Mouse (Mus musculus) MN1 (cell line): Measurements from ENCODE around the gene Ice2.

Experiments used
- DNase-seq: peaks from one replicate; pipeline ENCODE4 v3.0.0-alpha.2; 2016; ENCODE audit warnings: low spot score

Gene Ice2

DNA sequence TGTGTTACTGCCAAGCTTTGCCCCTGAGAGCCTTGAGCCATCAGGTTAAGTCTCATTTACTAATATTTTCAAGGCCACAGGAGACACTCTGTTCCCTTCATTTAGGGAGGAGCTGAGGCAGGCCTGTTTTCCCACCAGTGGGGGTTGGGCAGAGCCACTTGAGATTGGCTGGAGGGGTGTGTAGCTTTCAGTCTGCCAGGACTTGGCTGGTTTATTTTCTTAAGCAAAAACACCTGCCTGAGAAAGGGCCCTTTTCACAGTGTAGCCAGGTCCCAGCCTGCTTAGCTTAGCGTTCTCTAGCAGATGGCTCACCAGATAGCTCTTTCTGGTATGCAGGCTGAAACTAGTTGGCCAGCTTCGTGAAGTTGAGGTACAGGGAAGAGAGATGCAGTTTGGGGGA, 61.3 kb downstream of the Ice2 start:
- DNase-seq = peak; percentile 59

DNA sequence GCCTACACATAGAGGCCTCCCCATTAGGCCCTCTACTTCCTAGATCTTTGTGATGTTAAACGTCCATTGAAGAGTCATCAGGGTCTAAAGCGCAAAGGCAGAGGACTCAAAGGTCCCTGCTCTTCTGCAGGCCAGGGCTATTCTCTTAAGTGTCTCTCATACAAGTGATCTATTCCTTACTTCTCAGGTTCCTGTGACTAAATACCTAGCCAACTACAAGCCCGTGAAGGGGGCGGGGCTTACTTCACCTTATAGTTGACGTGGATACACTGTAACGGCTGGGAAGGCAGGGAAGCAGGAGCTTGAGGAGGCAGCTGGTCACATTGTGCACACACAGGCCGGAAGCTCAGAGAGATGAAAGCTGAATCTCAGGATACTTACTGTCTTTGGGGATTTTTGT, 62.2 kb downstream of the Ice2 start:
- DNase-seq = no peak

DNA sequence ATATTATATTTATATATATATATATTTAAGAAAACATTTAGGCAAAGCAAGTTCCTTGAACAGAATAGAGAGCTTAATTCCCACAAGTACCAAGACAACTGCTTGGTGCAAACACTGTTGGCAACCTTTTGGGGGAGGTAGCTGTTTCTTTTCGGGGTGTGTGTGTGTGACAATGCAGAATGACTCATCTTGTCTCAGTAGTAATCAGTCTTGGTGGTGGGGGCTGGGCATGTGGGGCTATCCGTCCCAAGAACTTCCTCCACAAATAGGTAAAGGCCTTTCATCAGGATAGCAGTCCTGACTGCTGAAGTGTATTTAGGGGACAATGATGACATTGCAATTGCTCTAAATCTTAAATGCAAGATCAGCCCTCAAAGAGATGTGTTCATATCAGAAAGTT, 65.3 kb downstream of the Ice2 start:
- no peak for DNase-seq

DNA sequence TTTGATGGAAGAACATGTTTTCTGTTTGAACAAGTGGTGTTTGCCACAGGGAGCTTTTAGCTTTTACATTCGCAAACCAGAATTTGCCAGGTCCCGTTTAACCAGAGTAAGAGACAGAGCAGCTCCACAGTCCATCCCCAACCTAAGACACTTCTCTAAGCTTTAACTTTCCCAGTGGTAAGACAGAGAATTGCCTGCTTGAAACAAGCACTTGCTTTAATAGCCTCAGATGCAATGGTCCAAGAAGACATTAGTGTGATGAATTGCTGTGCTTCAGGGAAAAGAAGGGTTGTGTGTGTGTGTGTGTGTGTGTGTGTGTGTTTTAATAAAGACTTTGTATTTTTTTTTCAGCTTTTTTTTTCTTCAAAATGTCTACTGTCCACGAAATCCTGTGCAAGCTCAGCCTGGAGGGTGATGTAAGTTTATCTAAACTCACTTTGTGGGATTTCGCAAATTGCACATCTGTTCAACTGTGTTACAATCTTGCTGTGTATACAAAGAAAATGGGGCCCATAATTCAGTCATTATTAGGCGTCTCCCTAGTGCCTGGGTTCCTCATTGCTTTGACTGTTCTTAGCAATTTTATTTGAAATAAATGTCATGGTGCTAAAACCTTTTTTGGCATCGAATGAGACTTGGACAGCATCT, 66.5 kb downstream of the Ice2 start:
- DNase-seq = no peak

DNA sequence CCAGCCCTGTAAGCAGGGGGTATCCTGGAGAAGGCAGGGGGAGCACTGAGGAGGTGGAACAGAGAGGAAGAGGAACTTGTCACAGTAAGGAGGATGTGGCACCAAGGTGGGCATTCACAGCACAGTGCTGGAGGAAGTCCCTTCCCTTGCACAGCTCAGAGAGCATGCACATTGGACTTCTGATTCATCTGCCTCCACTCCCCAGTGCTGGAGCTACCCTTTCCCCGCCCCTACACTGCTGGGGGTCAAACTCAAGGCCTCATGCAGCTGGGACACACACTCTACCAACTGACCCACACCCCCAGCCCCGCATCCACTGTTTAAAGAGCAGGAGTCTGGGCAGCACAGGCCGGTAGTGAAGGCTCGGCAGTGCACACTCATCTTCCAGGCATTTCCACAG, 68.4 kb downstream of the Ice2 start:
- no peak for DNase-seq

DNA sequence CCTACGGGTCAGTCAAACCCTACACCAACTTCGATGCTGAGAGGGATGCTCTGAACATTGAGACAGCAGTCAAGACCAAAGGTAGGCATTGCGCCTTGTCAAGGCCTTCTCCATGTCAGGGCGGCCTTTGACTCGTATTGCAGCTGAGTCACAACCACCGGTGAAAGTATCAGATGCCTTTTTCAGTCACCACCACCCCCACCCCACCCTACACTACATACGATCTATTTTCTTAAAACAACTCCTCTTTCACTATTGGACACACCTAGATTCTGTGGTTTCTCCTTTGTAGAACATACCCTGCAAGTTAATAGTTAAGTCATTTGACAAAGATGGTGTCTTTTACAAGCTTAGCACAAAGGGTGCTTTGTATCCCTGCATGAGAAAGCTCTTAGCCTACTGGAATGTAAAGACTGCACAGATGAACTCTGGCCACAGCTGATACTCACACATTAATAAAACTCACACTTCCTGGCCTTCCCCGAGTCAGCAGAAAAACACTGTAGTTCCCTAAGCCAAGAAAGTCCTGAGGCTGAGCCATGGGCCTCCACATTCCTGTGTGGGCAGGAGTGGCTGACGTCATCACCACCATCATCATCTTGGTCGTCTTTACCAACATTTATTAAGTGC, 69.7 kb downstream of the Ice2 start:
- DNase-seq = no peak

DNA sequence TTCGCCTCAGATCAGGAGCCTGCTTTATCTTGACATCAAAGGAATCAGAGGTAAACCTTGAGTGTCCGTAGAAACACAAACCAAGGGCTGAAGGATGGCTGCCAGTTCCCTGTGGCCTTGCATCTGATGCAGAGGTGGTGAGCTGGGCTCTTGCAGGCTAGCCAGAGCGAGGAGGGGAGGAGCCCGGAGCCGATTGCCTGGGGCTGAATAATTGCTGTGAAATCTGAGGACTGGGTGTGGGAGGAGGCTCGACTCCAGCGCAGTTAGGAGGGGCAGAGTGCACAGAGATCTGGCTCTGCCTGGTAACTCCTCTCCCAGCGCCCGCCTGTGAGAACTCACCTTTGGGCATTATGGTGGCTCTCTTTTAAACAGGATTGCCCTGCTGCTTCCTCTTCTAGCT, 71.3 kb downstream of the Ice2 start:
- DNase-seq = peak; percentile 75

DNA sequence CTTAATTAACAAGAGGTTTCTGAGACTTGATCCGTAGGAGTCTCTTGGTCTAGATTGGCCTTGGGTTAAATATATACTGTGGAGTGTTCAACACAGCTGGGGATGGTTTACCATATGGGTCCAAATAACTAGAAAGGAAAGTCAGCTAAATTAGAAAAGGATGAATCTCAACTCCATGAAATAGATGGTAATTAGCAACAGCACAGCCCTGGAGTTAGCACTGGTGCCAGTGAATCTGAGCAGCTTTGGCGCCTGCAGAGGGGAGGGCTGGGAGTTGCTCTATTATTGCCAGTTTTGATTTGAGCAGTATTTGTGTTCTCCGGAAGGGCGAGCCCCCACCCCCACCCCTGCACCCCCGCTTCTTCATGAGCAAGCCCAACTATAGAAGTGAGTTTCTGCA, 72.7 kb downstream of the Ice2 start:
- no peak for DNase-seq

DNA sequence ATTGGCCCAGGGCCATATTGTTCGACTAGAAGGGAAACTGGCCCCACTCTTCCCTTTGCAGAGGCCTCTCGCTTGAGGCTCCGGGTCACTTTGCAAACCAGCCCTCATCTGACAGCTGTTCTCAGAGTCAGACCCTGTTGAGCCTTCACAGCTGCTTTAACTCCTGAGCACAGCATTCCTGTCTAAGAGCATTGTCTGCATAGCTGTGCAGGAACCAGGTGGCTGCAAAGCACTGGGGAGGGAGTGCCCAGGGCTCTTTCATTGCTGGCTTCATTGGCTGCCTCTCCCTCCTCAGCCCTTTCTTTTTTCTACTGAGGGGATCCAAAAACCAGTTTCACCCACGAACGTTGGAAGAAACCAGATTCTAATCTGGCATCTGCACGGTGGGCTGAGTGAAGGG, 73.2 kb downstream of the Ice2 start:
- DNase-seq = no peak

DNA sequence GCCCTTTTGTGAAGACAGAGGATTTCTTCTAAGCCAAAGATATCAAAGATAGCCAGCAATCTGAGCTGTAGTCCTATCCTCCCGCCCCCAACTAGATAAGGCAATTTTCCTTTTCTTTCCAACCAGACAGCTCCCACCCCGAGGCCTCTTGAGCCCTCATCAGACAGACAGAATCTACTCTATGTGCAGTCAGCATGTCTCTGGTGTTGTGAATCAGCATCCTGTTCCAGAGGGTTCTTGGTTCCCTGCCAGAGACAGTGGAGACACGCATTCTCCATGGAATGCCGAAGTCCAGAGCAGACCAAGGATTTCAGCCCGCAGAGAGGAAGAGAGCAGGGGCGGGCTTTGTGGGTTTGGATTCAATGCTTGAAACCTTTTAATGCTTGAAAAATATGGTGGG, 75.0 kb downstream of the Ice2 start:
- DNase-seq = peak; percentile 83

DNA sequence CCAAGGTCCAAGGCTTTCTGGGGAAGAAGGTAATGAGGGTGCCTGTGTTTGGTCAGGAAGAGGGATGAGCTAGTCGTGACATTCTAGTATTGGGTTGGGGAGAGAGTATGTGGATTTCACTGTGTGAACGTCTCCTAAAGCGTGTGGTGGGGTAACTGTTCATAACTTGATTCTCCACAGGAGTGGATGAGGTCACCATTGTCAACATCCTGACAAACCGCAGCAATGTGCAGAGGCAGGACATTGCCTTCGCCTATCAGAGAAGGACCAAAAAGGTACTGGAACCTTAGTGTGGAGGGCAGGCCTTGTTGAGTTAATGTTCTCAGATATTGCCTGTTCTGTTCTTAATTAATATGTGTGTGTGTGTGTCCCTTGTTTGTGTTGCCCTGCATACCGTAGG, 78.2 kb downstream of the Ice2 start:
- no peak for DNase-seq

DNA sequence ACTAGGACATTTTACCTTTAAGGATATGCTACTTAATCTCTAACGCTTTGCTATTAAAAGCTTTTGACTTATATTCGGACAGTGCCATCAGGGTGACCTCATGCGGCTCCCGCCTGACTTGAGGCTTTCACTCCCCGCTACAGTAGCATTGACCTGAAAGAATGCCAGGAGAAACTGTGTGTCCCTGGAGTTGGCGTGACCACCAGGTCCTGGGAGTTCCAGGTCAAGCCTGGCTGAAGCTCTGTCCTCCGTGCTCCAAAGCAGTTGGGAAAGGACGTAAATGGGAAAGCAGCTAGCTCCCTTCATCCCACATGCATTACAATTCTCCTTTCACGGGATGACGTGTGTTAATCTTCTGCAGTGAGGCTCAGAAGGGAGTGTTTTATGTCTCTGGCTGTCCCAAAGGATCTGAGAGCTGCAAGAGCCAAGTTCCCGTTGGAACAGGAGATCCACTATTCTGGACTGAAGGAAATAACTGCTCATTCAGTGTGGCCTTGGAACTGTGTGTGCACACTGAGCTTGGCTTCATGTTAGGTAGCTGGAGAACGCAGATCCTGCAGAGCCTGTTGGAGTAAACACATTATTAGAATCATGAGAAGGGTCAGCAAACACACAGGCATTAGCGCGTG, 79.6 kb downstream of the Ice2 start:
- DNase-seq = peak; percentile 47

DNA sequence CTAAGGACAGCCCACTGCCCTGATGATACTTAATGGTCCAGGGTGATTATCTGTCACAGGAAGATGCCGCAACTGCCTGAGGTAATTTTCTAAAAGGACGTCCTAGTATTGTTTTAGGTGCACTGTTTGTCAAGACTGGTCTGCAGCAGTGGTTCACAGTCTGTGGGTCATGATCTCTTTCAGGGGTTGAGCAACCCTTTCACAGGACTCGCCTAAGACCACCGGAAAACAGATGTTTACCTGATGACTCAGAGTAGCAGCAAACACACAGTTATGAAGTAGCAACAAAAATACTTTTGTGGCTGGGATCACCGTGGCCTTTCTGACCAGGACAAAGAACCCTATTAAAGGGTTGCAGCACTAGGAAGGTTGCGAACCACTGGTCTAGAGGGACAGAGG, 80.1 kb downstream of the Ice2 start:
- DNase-seq = no peak

DNA sequence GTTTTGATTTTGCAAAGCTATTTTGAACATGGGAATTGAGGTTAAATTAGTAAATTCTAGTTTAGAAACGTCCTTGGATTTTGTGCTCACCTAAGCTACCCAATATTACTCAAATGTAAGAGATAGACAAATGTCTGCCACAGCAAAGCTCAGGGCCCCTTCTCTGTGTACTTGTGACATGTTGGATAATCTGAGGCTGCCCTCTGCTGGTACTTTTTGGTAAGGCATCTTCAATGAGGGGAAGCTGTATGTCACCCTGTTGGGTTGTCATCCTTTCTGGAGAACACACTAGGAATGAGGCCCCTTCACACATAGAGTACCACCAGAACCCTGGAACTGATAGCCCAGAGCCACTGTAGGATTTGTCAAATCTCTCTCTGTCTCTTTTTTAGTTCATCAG, 82.6 kb downstream of the Ice2 start:
- DNase-seq = peak; percentile 85
